Mouse (Mus musculus): ENCODE data around the gene Palm2. TPM values are rescaled to one million over a fixed set of nuclear protein-coding genes. Genes with fewer than 3 reads are reported as not detected.
A peak's percentile ranks its signal among the peaks of the same experiment; 100 is the strongest.

Palm2 gene
- total and polyA plus RNA-seq, 3 experiments, result not detected

- Histone ChIP-seq H3K9ac (ENCODE audit: control insufficient read depth, low read depth, low read length, poor library complexity, severe bottlenecking) (no peak overlapping the region), H3K4me1 (ENCODE audit: control insufficient read depth in 1 of 2, insufficient read depth in 2 of 2, low read length in 2 of 2) (no peaks in the 10 kb centered on the region), H3K79me2 (ENCODE audit: control insufficient read depth, insufficient read depth, low read length, poor library complexity) (no peaks in the 10 kb centered on the region), H3K36me3 (ENCODE audit: control insufficient read depth in 1 of 2, insufficient read depth in 2 of 2, low read length in 2 of 2) (no peaks in the 10 kb centered on the region), H3K27ac (ENCODE audit: control insufficient read depth, low read depth, low read length) (no peak overlapping the region), H3K4me3 (ENCODE audit: control insufficient read depth in 1 of 2, insufficient read depth in 1 of 2, low read depth in 2 of 2, low read length in 2 of 2) (no peak overlapping the region), H3K27me3 (ENCODE audit: control insufficient read depth in 1 of 2, insufficient read depth in 2 of 2, low read length in 2 of 2) (no peaks in the 10 kb centered on the region; a peak in 1 of 4 replicates), H3K9me3 (replicated peaks; ENCODE audit: insufficient read depth, low read length) (no peaks in the 10 kb centered on the region)
- no peak for TF ChIP-seq MYB (IDR thresholded peaks at IDR 0.05; ENCODE audit: low read depth, low read length)
- TF ChIP-seq NRF1 (IDR thresholded peaks at IDR 0.05; ENCODE audit: insufficient read depth, low read depth, low read length, poor library complexity, severe bottlenecking), result no peak
- TF ChIP-seq ZC3H11A (IDR thresholded peaks at IDR 0.05; ENCODE audit: low read depth, low read length), result no peak
- no peak for TF ChIP-seq MAFK (IDR thresholded peaks at IDR 0.05; ENCODE audit: borderline replicate concordance, low read depth, low read length)
- no peak for TF ChIP-seq USF2 (IDR thresholded peaks at IDR 0.05; ENCODE audit: borderline replicate concordance in 1 of 2, insufficient read depth in 1 of 2, low read depth in 1 of 2, low read length in 2 of 2)
- TF ChIP-seq CHD2 (IDR thresholded peaks at IDR 0.05; ENCODE audit: low read length), result no peak
- TF ChIP-seq POLR2AphosphoS2 (IDR thresholded peaks at IDR 0.05; ENCODE audit: low read length), result no peak
- TF ChIP-seq BHLHE40 (IDR thresholded peaks at IDR 0.05; ENCODE audit: borderline replicate concordance, low read depth, low read length), result no peak
- TF ChIP-seq GABPA (IDR thresholded peaks at IDR 0.05; ENCODE audit: low read depth, low read length), result no peak
- no peak for TF ChIP-seq GATA1 (IDR thresholded peaks at IDR 0.05; ENCODE audit: low read depth, low read length)
- no peak for TF ChIP-seq POLR2A (IDR thresholded peaks at IDR 0.05; ENCODE audit: control insufficient read depth in 1 of 2, insufficient read depth in 1 of 2, low read depth in 1 of 2, low read length in 2 of 2, poor library complexity in 1 of 2)
- TF ChIP-seq HCFC1 (IDR thresholded peaks at IDR 0.05; ENCODE audit: low read depth, low read length), result no peak
- TF ChIP-seq UBTF (IDR thresholded peaks at IDR 0.05; ENCODE audit: borderline replicate concordance, insufficient read depth, low read depth, low read length), result no peak
- TF ChIP-seq MXI1 (IDR thresholded peaks at IDR 0.05; ENCODE audit: low read depth, low read length), result no peak
- no peak for TF ChIP-seq NELFE (IDR thresholded peaks at IDR 0.05; ENCODE audit: low read depth, low read length)
- no peak for TF ChIP-seq ZNF384 (IDR thresholded peaks at IDR 0.05; ENCODE audit: low read depth, low read length)
- TF ChIP-seq ELF1 (IDR thresholded peaks at IDR 0.05; ENCODE audit: low read depth, low read length), result no peak
- no peak for TF ChIP-seq SMC3 (IDR thresholded peaks at IDR 0.05; ENCODE audit: low read depth, low read length)
- no peak for TF ChIP-seq SIN3A (IDR thresholded peaks at IDR 0.05; ENCODE audit: low read length)
- TF ChIP-seq TCF12 (IDR thresholded peaks at IDR 0.05; ENCODE audit: low read depth, low read length), result no peak
- no peak for DNase-seq (ENCODE audit: low read depth, low spot score)
These were observed 222.3 kb downstream of the Palm2 start for GRCm38 (mm10) chr4:57656388-57656787.

GRCm38 (mm10) chr4:57656861-57657260 is 222.8 kb downstream of the Palm2 start:
- Histone ChIP-seq H3K9me3 (replicated peaks; ENCODE audit: insufficient read depth, low read length) (no peaks in the 10 kb centered on the region), H3K79me2 (ENCODE audit: control insufficient read depth, insufficient read depth, low read length, poor library complexity) (no peaks in the 10 kb centered on the region), H3K36me3 (ENCODE audit: control insufficient read depth in 1 of 2, insufficient read depth in 2 of 2, low read length in 2 of 2) (no peaks in the 10 kb centered on the region), H3K27me3 (ENCODE audit: control insufficient read depth in 1 of 2, insufficient read depth in 2 of 2, low read length in 2 of 2) (no peaks in the 10 kb centered on the region), H3K9ac (ENCODE audit: control insufficient read depth, low read depth, low read length, poor library complexity, severe bottlenecking) (no peak overlapping the region), H3K4me1 (ENCODE audit: control insufficient read depth in 1 of 2, insufficient read depth in 2 of 2, low read length in 2 of 2) (no peaks in the 10 kb centered on the region), H3K4me3 (ENCODE audit: control insufficient read depth in 1 of 2, insufficient read depth in 1 of 2, low read depth in 2 of 2, low read length in 2 of 2) (no peak overlapping the region), H3K27ac (ENCODE audit: control insufficient read depth, low read depth, low read length) (no peak overlapping the region)
- TF ChIP-seq CTCF (IDR thresholded peaks at IDR 0.05 in 2 of 3, conservative IDR thresholded peaks at IDR 0.05 in 1 of 3; ENCODE audit: control insufficient read depth in 1 of 3, insufficient read depth in 1 of 3, low read depth in 2 of 3, low read length in 3 of 3, poor library complexity in 1 of 3, severe bottlenecking in 1 of 3) (peak in 1 of 3 experiments; percentile 22; a peak in 2 of 6 replicates), MAX (IDR thresholded peaks at IDR 0.05; ENCODE audit: low read length) (no peak)
- DNase-seq (ENCODE audit: low read depth, low spot score), result no peak

Data from MEL (cell line).